Mouse (Mus musculus) A20 (cell line): Measurements from ENCODE around the gene Plpp3.
A peak's percentile ranks its signal among the peaks of the same experiment; 100 is the strongest.

Experiments used
- DNase-seq: peaks from one replicate; pipeline ENCODE4 v3.0.0-alpha.2; 2011; ENCODE audit warnings: low read depth, low spot score

Plpp3 gene

GRCm38 (mm10) chr4:105158651-105159530 lies 1.7 kb downstream of the Plpp3 start:
- no peak for DNase-seq

DNA sequence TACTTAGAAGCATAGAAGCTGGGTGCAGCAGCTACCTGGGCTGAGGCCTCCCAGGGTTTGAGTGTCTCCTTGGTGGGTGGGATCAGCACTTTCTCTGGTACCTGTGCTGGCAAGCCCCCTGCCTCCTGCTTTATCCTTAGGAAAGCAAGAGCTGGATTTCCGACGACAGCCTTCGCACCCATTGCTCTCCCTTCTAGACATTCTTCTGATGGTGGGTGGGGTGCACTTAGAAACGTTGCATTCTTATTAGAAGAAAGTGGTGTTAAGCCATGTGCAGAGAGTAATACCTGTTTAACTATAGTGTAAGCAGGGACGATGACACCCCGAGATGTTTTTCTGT lies 2.4 kb downstream of the Plpp3 start:
- DNase-seq, result no peak

DNA sequence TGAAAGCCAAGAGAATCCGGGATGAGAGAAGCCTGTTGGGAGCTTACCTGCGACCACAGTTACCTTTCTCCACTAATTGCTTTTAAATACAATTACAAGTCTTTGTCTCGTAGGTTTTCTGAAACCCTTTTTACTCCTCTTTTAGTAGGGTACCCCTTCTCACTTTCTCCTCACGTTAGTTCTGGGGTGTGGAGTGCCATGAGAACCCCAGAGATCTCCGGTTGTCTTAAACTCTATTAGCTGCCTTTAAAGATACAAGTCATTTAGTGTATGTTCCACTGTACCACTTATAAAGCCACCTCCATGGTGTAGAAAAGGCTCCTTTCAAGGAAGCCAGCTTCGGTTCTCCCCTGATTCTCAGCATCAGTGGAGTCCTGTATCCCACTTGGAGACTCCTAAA lies 3.3 kb downstream of the Plpp3 start:
- no peak for DNase-seq

GRCm38 (mm10) chr4:105162014-105162413 lies 4.9 kb downstream of the Plpp3 start:
- DNase-seq, result no peak

DNA sequence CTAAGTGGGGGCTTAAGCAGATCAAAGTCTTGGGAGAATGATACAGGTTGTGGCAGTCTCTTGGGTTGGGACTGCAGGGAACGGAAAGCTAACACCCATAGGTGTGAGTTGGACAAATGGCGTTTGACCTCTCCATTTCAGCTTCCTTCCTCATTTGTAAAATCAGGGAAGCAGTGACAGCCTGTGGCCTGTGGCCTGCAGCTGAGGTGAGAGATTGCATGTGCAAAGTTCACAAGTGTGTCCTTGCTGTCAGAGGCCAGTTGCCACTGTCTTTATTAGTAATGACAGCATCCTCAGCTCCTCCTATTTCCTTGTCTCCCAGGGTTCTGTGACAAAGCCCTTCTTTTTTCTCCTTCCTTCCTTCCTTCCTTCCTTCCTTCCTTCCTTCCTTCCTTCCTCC lies 5.5 kb downstream of the Plpp3 start:
- peak; percentile 9 for DNase-seq

GRCm38 (mm10) chr4:105163981-105164411 lies 6.8 kb downstream of the Plpp3 start:
- DNase-seq, result peak; percentile 83

GRCm38 (mm10) chr4:105164952-105165351 lies 7.8 kb downstream of the Plpp3 start:
- peak; percentile 36 for DNase-seq

DNA sequence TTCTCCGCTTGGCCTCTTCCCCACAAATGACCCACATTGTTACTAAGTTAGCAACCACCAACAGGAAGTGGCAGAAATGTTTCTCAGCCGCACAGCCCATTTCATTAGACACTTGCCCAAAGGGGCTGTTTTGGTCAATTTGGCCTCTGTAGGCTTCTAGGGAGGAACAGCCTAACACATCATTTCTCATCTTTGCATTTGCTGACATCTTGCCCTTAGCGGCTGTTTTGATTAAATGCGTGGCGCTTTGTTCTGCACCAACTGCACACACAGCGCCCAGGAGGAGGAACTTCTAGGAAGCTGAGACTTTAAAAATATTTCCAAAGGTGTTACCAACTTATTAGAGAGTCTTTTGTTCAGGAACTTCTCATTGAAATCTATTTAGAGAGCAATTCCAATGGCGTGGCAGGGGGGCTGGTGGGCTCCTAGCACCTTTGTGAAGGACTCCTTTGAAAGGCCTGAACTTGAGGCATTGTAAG lies 12.0 kb downstream of the Plpp3 start:
- DNase-seq, result no peak

GRCm38 (mm10) chr4:105169826-105170810 lies 13.0 kb downstream of the Plpp3 start:
- no peak for DNase-seq

- DNase-seq, result no peak
Measured at GRCm38 (mm10) chr4:105170811-105171401, 13.8 kb downstream of the Plpp3 start.

GRCm38 (mm10) chr4:105171432-105171831 lies 14.3 kb downstream of the Plpp3 start:
- DNase-seq, result no peak

DNA sequence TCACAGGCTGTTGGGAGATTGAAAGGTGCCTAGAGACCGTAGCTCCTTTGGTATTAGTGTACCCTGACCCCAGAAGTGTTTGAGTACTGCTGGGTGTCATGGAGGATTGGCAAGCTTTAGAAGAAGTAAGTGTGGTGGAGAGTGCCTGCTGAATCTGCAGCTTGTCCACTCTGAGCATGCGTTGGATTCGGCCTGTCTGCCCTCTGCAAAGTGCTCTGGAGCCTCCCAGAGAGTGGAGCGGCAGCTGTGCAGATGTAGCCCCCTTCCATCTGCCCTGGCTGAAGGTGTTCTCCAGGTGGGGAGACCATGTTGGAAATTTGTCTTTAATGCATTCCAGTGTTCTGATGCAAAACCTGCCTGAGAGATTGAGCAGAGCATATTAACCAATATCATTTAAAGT lies 17.6 kb downstream of the Plpp3 start:
- no peak for DNase-seq

DNA sequence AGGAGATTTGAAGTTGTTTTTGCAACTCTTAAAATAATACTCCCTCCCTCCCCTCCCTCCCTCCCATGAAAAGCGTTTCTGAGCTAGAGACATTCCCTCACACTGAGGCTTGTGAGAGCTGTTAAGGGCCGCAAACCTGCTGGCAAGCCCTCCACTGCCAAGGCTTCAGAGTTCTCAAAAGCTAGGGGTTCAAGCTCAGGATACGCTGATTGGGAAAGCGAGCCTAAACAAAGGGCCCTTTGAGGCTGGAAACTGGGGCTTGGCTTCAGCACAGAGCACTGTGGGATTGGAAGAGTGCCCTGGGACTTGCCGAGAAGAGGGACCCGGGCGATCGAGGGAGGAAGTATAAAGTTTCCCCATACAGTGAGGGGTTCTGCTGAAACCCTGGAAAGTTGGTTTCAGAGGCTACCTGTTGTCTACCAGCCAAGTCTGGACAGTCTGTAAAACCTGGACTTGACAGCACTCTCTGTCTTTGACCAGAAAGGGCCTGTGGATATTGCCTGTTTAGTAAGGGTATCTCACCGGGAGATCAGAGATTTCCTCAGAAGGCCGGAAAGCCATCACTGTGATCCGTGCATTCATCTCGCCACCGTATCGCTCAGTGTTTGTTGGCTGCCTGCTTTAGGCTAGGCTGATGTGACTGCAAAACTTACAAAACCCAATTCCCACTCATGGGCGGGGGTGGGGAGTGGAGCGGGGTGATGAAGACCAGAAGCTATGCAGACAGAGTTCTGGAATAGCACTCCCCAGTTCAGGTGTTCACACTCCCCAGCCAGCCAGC lies 18.3 kb downstream of the Plpp3 start:
- no peak for DNase-seq

DNA sequence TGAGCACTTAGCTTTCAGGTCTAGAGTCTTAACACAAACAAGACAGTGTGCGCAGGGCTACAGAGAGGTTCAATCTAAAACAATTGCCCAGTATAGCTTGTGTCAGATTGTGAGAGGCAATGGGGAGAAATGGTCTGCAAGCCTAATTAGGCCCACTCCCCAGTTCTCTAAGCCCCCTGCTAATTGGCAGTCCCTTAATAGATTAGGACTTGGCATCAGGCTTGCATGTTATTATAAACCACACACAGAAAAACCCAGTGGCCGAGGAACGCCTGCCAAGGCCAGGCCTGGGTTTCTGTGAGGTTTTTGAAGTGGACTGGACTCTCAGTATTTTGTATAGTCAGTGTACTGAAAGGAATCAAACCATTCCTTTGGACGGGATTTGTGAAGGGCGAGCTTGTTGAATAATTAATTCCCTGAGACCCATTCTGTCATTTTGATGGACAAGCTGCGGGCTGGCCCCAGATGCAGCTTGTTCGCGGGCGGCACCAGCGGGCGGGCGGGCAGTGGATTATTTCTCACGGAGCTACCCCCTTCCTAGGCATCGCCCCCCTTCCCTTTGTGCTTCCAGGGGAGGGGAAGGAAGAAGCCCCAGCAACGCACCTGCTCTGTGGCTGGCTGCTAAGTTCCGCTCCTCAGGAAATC lies 24.0 kb downstream of the Plpp3 start:
- no peak for DNase-seq

DNA sequence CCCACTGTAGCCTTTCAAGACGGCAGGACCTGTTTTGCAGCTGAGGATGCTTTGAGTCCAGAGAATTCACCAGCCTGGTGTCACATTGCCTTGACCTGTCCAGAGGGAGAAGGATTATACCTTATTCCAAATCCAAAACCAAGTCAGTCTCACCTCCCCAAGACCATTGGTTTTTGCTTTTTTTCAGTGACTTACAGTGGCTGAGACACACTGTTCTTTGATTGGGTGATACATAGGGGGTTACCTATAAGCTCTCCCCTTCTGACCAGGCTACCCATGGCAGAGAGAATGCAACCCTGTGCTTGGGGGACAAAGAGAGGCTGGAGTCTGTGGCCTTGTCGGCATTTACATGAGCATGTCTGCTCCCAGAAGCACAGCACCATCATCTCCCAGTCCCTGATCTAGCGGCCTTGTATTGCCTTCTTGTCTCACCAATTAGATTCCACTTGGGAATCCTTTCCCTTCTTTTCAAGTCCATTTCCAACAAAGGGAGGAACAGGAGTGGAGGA lies 24.6 kb downstream of the Plpp3 start:
- no peak for DNase-seq

GRCm38 (mm10) chr4:105182249-105182648 lies 25.1 kb downstream of the Plpp3 start:
- no peak for DNase-seq

DNA sequence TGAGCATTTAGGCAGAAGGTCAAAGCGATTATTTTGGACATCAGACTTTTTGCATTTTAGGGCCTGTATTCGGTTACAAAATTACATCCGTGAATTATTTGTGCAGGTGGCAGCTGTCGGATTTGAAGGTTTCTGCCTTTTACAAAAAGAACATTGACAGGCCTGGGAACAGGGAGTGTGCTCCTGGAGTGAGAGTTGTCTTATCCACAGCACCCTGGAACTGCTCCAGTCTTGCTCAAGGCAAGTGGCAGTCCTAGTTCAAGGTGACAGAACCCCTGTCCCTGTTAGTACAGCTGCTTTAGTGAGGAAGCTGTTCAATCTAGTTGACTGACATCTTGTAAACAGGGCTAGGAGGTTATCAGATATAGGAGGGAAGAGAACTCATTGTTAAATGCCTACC lies 27.3 kb downstream of the Plpp3 start:
- no peak for DNase-seq

DNA sequence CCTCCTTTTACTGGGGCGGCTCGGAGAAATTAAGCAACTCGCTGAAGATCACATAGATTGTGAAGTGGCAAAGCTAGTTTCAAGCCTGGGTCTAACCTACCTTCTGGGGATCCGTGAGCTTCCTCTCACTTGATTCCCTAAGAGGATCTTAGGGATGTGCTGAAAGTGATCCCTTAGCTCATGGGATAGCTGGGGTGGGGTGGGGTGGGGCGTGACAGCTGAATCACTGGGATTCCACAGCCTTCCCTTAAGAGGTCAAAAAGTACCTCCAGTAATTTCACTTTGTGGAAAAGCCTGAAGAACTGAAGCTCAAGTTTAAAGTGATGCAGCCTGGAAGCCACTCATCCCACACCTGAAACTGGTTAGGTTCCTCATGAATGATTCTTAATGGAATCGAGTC lies 27.8 kb downstream of the Plpp3 start:
- DNase-seq, result no peak

GRCm38 (mm10) chr4:105186654-105187053 lies 29.5 kb downstream of the Plpp3 start:
- no peak for DNase-seq

- no peak for DNase-seq
Measured at GRCm38 (mm10) chr4:105187873-105188272, 30.7 kb downstream of the Plpp3 start.
